12 mouse cellular contexts compared by ENCODE assay signal in genomic region chr16:33177722-33178121, GRCm38 (mm10).
"Had no signal": no experiment of that assay in that cellular context is flagged by ENCODE, and none has a peak within 500 bp of the region (broad histone marks: within the 10 kb centered on the region; RNA-seq: fewer than 3 reads in every experiment).

No protein-coding gene starts in this region.

- H3K4me1 ChIP-seq: kidney, embryonic 15.5 days; limb, embryonic 13.5 days had no signal

- H3K9ac ChIP-seq: kidney, embryonic 15.5 days; limb, embryonic 13.5 days; liver, embryonic 14.5 days; midbrain, embryonic 15.5 days had no signal

- H3K36me3 ChIP-seq: kidney, embryonic 15.5 days; limb, embryonic 13.5 days; midbrain, embryonic 10.5 days; midbrain, embryonic 15.5 days had no signal

- H3K9me3 ChIP-seq: kidney, embryonic 15.5 days; limb, embryonic 13.5 days; midbrain, embryonic 10.5 days; midbrain, embryonic 15.5 days had no signal

- H3K27me3 ChIP-seq: kidney, embryonic 15.5 days; limb, embryonic 13.5 days; midbrain, embryonic 15.5 days had no signal

- H3K4me3 ChIP-seq: kidney, embryonic 15.5 days; limb, embryonic 13.5 days; midbrain, embryonic 10.5 days; midbrain, embryonic 15.5 days had no signal

- ATAC-seq: midbrain, embryonic 15.5 days had no signal

- DNase-seq: kidney, adult 2 months; kidney, postnatal 14 days; left cerebral cortex, postnatal 4 days; lung, adult 18-20 months; right cerebral cortex, postnatal 14 days; thymus, postnatal 4 days had no signal

- H3K4me2 ChIP-seq: kidney, embryonic 15.5 days; limb, embryonic 13.5 days; midbrain, embryonic 15.5 days had no signal

- H3K27ac ChIP-seq: kidney, embryonic 15.5 days; limb, embryonic 13.5 days; liver, embryonic 14.5 days; midbrain, embryonic 10.5 days; stomach, postnatal 0 days had no signal
